8 mouse cellular contexts compared by ENCODE assay signal in the genomic region with DNA sequence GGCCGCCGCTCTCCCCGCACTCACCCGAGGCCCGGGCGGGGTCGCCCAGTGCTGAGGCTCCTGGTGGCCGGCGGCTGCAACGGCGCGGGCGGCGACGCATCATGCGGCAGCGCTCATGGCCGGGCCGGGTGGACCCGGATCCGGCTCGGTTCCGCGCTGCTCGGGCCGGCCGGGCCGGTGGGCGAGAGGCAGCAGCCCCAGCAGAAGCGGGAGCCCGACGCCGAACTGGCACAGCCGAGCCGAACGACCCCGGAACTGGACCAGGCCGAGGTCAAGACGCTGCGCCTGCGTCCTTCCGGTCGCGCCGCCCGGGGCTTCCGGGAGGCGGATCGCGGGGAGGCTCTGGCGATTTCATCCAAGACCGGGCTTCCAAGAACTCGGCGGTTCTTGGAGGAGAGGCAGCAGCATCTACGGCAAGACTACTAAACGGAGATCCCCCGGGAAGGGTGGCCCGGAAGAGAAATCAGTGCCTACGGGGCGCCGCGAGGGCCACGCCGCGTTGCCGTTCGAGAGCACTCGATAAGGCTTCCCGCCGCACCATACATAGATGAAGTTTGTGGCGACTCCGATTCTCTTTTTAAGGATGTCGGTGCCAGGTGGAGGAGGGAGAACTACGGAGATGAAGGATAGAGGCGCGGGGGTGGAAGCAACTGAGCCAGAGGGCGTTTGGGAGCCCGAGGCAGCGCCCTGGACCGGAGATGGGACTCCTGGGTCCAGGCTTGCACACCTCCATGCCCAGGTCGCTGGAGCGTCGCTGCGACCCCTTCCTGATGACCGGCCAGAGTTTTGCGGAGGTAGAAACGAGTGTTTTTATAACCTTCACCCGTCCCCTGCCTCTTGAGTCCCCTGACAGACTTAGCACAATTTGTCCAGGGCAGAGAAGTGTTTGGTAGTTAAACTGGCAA. TPM values are rescaled to one million over a fixed set of nuclear protein-coding genes. Genes with fewer than 3 reads are reported as not detected.
DNase-seq lines count a peak whose midpoint lies in the region; ATAC-seq and TF ChIP-seq lines count a peak whose summit lies in the region.

A gene (minus strand): TSS at position 415 of the 905 bp plus-strand sequence.

- peak within 1 kb of the TSS; percentile 88 for H3K4me3 ChIP-seq in cortical plate, adult 2 months (ENCODE audit: insufficient read depth, low read length)
- H3K4me3 ChIP-seq in megakaryocyte, embryonic 14.5 days (replicated peaks): peak within 1 kb of the TSS; percentile 96

- no peaks in the 10 kb centered on the region for H3K9me3 ChIP-seq in megakaryocyte, embryonic 14.5 days

- no peaks in the 10 kb centered on the region for H3K27me3 ChIP-seq in megakaryocyte, embryonic 14.5 days (replicated peaks)

- peak; percentile 85 for DNase-seq in gastrocnemius, postnatal 14 days
- peak; percentile 66 to 80 for DNase-seq in left cerebral cortex, adult 9 months (ENCODE audit: low spot score in 2 of 2)
- DNase-seq in right cerebral cortex, postnatal 10 days (ENCODE audit: low spot score in 2 of 2): peak; percentile 89
- DNase-seq in urinary bladder, postnatal 14 days (ENCODE audit: low spot score): peak; percentile 72

- TF ChIP-seq POLR2A in cortical plate, adult 2 months (IDR thresholded peaks at IDR 0.05; ENCODE audit: extremely low read depth, insufficient read depth, low read length): peak; percentile 37; the same call in 1 of the 2 replicates

- no peak for TF ChIP-seq CTCF in cortical plate, adult 2 months (IDR thresholded peaks at IDR 0.05; ENCODE audit: extremely low read depth, insufficient read depth, low read length)

- H3K27ac ChIP-seq in cortical plate, adult 2 months (ENCODE audit: insufficient read depth, low read length): peak within 1 kb of the TSS; percentile 90

- intact Hi-C loops in gastrocnemius, postnatal 14 days (cut with DNase I; ENCODE audit: low total_unique reads): no loop called here

- H3K36me3 ChIP-seq in megakaryocyte, embryonic 14.5 days (replicated peaks; ENCODE audit: low read length): peaks cover 29% of the 10 kb centered on the region

- peaks cover 6% of the 10 kb centered on the region; the same call in 1 of the 2 replicates for H3K4me1 ChIP-seq in cortical plate, adult 2 months (ENCODE audit: control insufficient read depth, insufficient read depth, low read length)
- peaks cover 81% of the 10 kb centered on the region for H3K4me1 ChIP-seq in megakaryocyte, embryonic 14.5 days

- peak; percentile 81 for ATAC-seq in activated CD4-positive, CD25-positive, alpha-beta regulatory T cell, adult 4 months
- ATAC-seq in inflammation-experienced regulatory T-cells, adult 6 months: peak; percentile 81

RNA-seq across cellular contexts. Expression of the gene that starts here (rescaled TPM):
- polyA plus RNA-seq in activated CD4-positive, CD25-positive, alpha-beta regulatory T cell, adult 4 months (2017; shearing (Covaris generic)): 1 to 10 TPM; 4.9 to 5.5 TPM
- polyA plus RNA-seq in cortical plate, adult 2 months (2012; rRNA removed): 35.5 and 36.6 TPM in 2 replicates
- 10 to 100 TPM; 21.0 to 21.2 TPM for total RNA-seq in gastrocnemius, postnatal 14 days (2021)
- polyA plus RNA-seq in inflammation-experienced regulatory T-cells, adult 6 months (2017; shearing (Covaris generic)): 1 to 10 TPM; 5.3 to 6.6 (median 6.2) TPM
- 29.1 and 34.2 TPM in 2 replicates for polyA plus RNA-seq in megakaryocyte, embryonic 14.5 days (2012; ENCODE audit: insufficient read depth, low replicate concordance)

Comparison
In these comparisons a context has a peak if more than half of its experiments do, and no peak if none do; other contexts are left out.
1. Peak in every context shown above with its lines: DNase-seq, ATAC-seq, H3K4me3 ChIP-seq and H3K27ac ChIP-seq.